Mouse (Mus musculus) small intestine, adult 10 weeks (tissue): ENCODE measurements around the gene Mageb2. TPM values are rescaled to one million over a fixed set of nuclear protein-coding genes. Genes with fewer than 3 reads are reported as not detected.

Experiments used
- polyA plus RNA-seq: library from polyadenylated mRNA; stranded (reverse); fragments of 350-450 nt; fragmentation: Illumina TruSeq; extraction: RNeasy Lipid Tissue Mini Kit (QIAGEN cat#74804); gene quantifications from one replicate; pipeline ENCODE4 v1.2.3, GENCODE M21; 2014; ENCODE audit warnings: low replicate concordance

The Mageb2 gene
- polyA plus RNA-seq, result not detected

DNA sequence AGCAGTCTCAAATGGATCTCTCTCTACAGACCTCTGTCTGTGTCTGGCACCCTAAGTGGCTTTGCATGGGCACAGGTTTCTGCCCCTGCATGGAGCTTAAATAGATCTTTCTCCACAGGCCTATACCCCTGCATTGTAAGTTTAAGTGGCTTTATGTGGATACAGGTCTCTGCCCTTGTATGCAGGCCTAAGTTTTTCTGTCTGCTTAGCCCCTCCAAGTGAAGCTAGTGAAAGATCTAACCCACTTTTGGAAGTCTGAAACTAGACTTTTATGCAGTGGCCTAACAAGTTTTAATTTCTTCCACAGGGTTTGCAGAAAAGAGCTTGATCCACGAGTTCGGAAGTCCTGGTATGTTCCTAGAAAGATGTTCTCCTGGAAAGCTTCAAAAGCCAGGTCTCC is at the start of gene Mageb2:
TSS of gene Mageb2 (plus strand) at position 301 of the 400 bp plus-strand sequence.

Other genes with a start within 250 kb of the Mageb2 start
- not detected for gene Gm5072, start 60.8 kb downstream of the Mageb2 start, polyA plus RNA-seq
- gene Gm8914, start 148.4 kb downstream of the Mageb2 start, polyA plus RNA-seq, result not detected
- gene 1700084M14Rik, start 244.2 kb downstream of the Mageb2 start, polyA plus RNA-seq, result not detected